Mouse (Mus musculus) kidney, embryonic 14.5 days (tissue): ENCODE measurements around the gene Nudcd3. TPM values are rescaled to one million over a fixed set of nuclear protein-coding genes. Genes with fewer than 3 reads are reported as not detected.
A peak's percentile ranks its signal among the peaks of the same experiment; 100 is the strongest.

Source experiments
- ATAC-seq: fragments of 200-750 bp; cut with Nextera tagmentation; 2 replicates; pipeline ENCODE4 v1.8.0; 2017; ENCODE audit warnings: moderate number of reproducible peaks, mild to moderate bottlenecking, moderate TSS enrichment, moderate library complexity; ENCODE audit not compliant: low FRiP score, low TSS enrichment
- H3K27ac ChIP-seq: fragments of 300-500 bp; sonication (generic); 2 replicates; pipeline ENCODE4 v1.5.1; 2014; ENCODE audit warnings: low read depth, mild to moderate bottlenecking, low read length, moderate library complexity, mixed read lengths
- H3K27me3 ChIP-seq: fragments of 300-500 bp; sonication (generic); 2 replicates; pipeline ENCODE4 v1.6.1; 2014; ENCODE audit warnings: mild to moderate bottlenecking, low read length; ENCODE audit not compliant: control insufficient read depth, insufficient read depth
- H3K36me3 ChIP-seq: fragments of 300-500 bp; sonication (generic); 2 replicates; pipeline ENCODE4 v1.6.1; 2014; ENCODE audit warnings: low read length, mixed read lengths; ENCODE audit not compliant: control insufficient read depth, insufficient read depth
- H3K4me1 ChIP-seq: fragments of 300-500 bp; sonication (generic); 2 replicates; pipeline ENCODE4 v1.6.1; 2014; ENCODE audit warnings: low read length, mixed read lengths; ENCODE audit not compliant: control insufficient read depth, insufficient read depth
- H3K4me2 ChIP-seq: fragments of 300-500 bp; sonication (generic); replicated peaks from 2 replicates; pipeline ENCODE4 v1.6.1; 2014; ENCODE audit warnings: low read depth, mild to moderate bottlenecking, low read length
- H3K4me3 ChIP-seq: fragments of 300-500 bp; sonication (generic); 2 replicates; pipeline ENCODE4 v1.5.1; 2014; ENCODE audit warnings: mild to moderate bottlenecking, low read length
- H3K9ac ChIP-seq: fragments of 300-500 bp; sonication (generic); 2 replicates; pipeline ENCODE4 v1.6.1; 2014; ENCODE audit warnings: low read depth, mild to moderate bottlenecking, low read length, moderate library complexity
- H3K9me3 ChIP-seq: fragments of 300-500 bp; sonication (generic); 2 replicates; pipeline ENCODE4 v1.6.1; 2016; ENCODE audit warnings: low read length; ENCODE audit not compliant: control insufficient read depth
- WGBS: fragments of 180-500 bp; shearing (Covaris S2); extraction: QIAGEN DNeasy Blood & Tissue Kit; methylation state at CpG from one replicate; pipeline ENCODE4 v1.1.7; 2014; 5-methylcytosine and 5-hydroxymethylcytosine counted together
- polyA plus RNA-seq: library from polyadenylated mRNA; unstranded; fragments of >200 nt; fragmentation: Nextera tagmentation; extraction: Ambion mirVana; gene quantifications from 2 replicates; pipeline ENCODE4 v1.2.1, GENCODE M21; 2014

Nudcd3 gene
- polyA plus RNA-seq, 1 experiment from 2014 or later: 36.0 TPM

GRCm38 (mm10) chr11:6183246-6183645 lies 17.0 kb downstream of the Nudcd3 start:
- Histone ChIP-seq H3K4me3 (no peak overlapping the region), H3K9me3 (no peaks in the 10 kb centered on the region), H3K27ac (no peak overlapping the region), H3K36me3 (peaks cover 2% of the 10 kb centered on the region; the same call in 1 of the 2 replicates), H3K4me1 (peaks cover 24% of the 10 kb centered on the region), H3K4me2 (no peak overlapping the region), H3K27me3 (no peaks in the 10 kb centered on the region), H3K9ac (no peak overlapping the region)
- ATAC-seq: no peak
- 54% methylated on average over 2 of the region's 2 CpGs for whole genome bisulfite sequencing

- no peaks in the 10 kb centered on the region for H3K27me3 ChIP-seq
- peaks cover 37% of the 10 kb centered on the region for H3K4me1 ChIP-seq
- WGBS: 50% methylated on average over 6 of the region's 6 CpGs
- H3K9ac ChIP-seq: no peak overlapping the region
- peaks cover 2% of the 10 kb centered on the region; the same call in 1 of the 2 replicates for H3K36me3 ChIP-seq
- no peaks in the 10 kb centered on the region; the same call in 1 of the 2 replicates for H3K9me3 ChIP-seq
- no peak overlapping the region for H3K27ac ChIP-seq
- no peak overlapping the region for H3K4me3 ChIP-seq
- no peak overlapping the region for H3K4me2 ChIP-seq
- no peak for ATAC-seq
These were observed 19.3 kb downstream of the Nudcd3 start for GRCm38 (mm10) chr11:6180811-6181399.

GRCm38 (mm10) chr11:6179194-6179593 lies 21.0 kb downstream of the Nudcd3 start:
- peak overlapping the region; percentile 73; the same call in 1 of the 2 replicates for H3K27ac ChIP-seq

GRCm38 (mm10) chr11:6178673-6179166 lies 21.5 kb downstream of the Nudcd3 start:
- Histone ChIP-seq H3K4me3 (no peak overlapping the region), H3K4me2 (no peak overlapping the region), H3K4me1 (peaks cover 39% of the 10 kb centered on the region), H3K27me3 (no peaks in the 10 kb centered on the region), H3K9ac (0 out of 2 replicates have a peak overlapping the region, but pooled peaks have one; percentile 34), H3K9me3 (no peaks in the 10 kb centered on the region; the same call in 1 of the 2 replicates), H3K27ac (peak overlapping the region; percentile 73; the same call in 1 of the 2 replicates), H3K36me3 (no peaks in the 10 kb centered on the region)
- 13% methylated on average over 2 of the region's 2 CpGs for WGBS
- ATAC-seq: 0 out of 2 replicates have a peak, but pooled peaks have one; percentile 11

More at GRCm38 (mm10) chr11:6179194-6179593, 21.0 kb downstream of the Nudcd3 start:
- no peak overlapping the region for H3K4me2 ChIP-seq
- no peaks in the 10 kb centered on the region for H3K36me3 ChIP-seq
- H3K4me3 ChIP-seq: no peak overlapping the region
- peaks cover 39% of the 10 kb centered on the region for H3K4me1 ChIP-seq
- no peaks in the 10 kb centered on the region for H3K27me3 ChIP-seq
- 23% methylated on average over 8 of the region's 8 CpGs for WGBS
- no peak for ATAC-seq
- no peaks in the 10 kb centered on the region; the same call in 1 of the 2 replicates for H3K9me3 ChIP-seq
- no peak overlapping the region for H3K9ac ChIP-seq

- H3K27me3 ChIP-seq: no peaks in the 10 kb centered on the region
- ATAC-seq: peak; percentile 75
- no peak overlapping the region; the same call in 1 of the 2 replicates for H3K9ac ChIP-seq
- peak overlapping the region; percentile 73; the same call in 1 of the 2 replicates for H3K27ac ChIP-seq
- H3K4me3 ChIP-seq: no peak overlapping the region
- 48% methylated on average over 8 of the region's 8 CpGs for WGBS
- H3K9me3 ChIP-seq: no peaks in the 10 kb centered on the region; the same call in 1 of the 2 replicates
- H3K4me2 ChIP-seq: no peak overlapping the region
- no peaks in the 10 kb centered on the region for H3K36me3 ChIP-seq
- H3K4me1 ChIP-seq: peaks cover 39% of the 10 kb centered on the region
These were observed 22.3 kb downstream of the Nudcd3 start for GRCm38 (mm10) chr11:6177781-6178420.

- ATAC-seq: no peak
- Histone ChIP-seq H3K9me3 (no peaks in the 10 kb centered on the region; the same call in 1 of the 2 replicates), H3K27ac (no peak overlapping the region), H3K9ac (no peak overlapping the region), H3K27me3 (no peaks in the 10 kb centered on the region), H3K36me3 (no peaks in the 10 kb centered on the region), H3K4me2 (no peak overlapping the region), H3K4me1 (peaks cover 39% of the 10 kb centered on the region), H3K4me3 (no peak overlapping the region)
- WGBS: 65% methylated on average over 1 of the region's 1 CpGs
These were observed 24.7 kb downstream of the Nudcd3 start for GRCm38 (mm10) chr11:6175506-6175905.

- Histone ChIP-seq H3K9me3 (no peaks in the 10 kb centered on the region; the same call in 1 of the 2 replicates), H3K27me3 (no peaks in the 10 kb centered on the region), H3K36me3 (no peaks in the 10 kb centered on the region), H3K27ac (no peak overlapping the region), H3K9ac (no peak overlapping the region), H3K4me3 (no peak overlapping the region), H3K4me2 (no peak overlapping the region), H3K4me1 (peaks cover 36% of the 10 kb centered on the region)
- WGBS: 43% methylated on average over 7 of the region's 7 CpGs
- ATAC-seq: no peak
These were observed 25.5 kb downstream of the Nudcd3 start for GRCm38 (mm10) chr11:6174719-6175118.

GRCm38 (mm10) chr11:6169041-6169663 lies 31.1 kb downstream of the Nudcd3 start:
- Histone ChIP-seq H3K4me1 (no peaks in the 10 kb centered on the region), H3K36me3 (no peaks in the 10 kb centered on the region), H3K27me3 (no peaks in the 10 kb centered on the region), H3K4me2 (no peak overlapping the region), H3K9me3 (no peaks in the 10 kb centered on the region), H3K4me3 (no peak overlapping the region), H3K9ac (no peak overlapping the region), H3K27ac (no peak overlapping the region)
- ATAC-seq: no peak
- 93% methylated on average over 2 of the region's 2 CpGs for WGBS
